In genomic region chr6:121159616-121160015, GRCm38 (mm10) we compare ENCODE assay signal across 1 mouse cellular context.
TF ChIP-seq lines count a peak whose summit lies in the region.

No protein-coding gene starts in this region.

TF ChIP-seq in MEL, 35 proteins besides CTCF, POLR2A, EP300 and RAD21:
- TF ChIP-seq MXI1 (IDR thresholded peaks at IDR 0.05; ENCODE audit: low read depth, low read length) (0 out of 2 replicates have a peak, but pooled peaks have one; percentile 37), ETS1 (IDR thresholded peaks at IDR 0.05; ENCODE audit: low read depth, low read length) (0 out of 2 replicates have a peak, but pooled peaks have one; percentile 39), GATA1 (IDR thresholded peaks at IDR 0.05; ENCODE audit: low read depth, low read length) (peak; percentile 76), NRF1 (IDR thresholded peaks at IDR 0.05; ENCODE audit: insufficient read depth, low read depth, low read length, poor library complexity, severe bottlenecking) (no peak)
